ENCODE assay signal across 25 mouse cellular contexts in genomic region chr17:75206281-75206680, GRCm38 (mm10).
DNase-seq lines count a peak whose midpoint lies in the region; ATAC-seq and TF ChIP-seq lines count a peak whose summit lies in the region.
"Had no signal": no experiment of that assay in that cellular context is flagged by ENCODE, and none has a peak within 500 bp of the region (broad histone marks: within the 10 kb centered on the region; RNA-seq: fewer than 3 reads in every experiment).

No protein-coding gene starts in this region.

- 63% methylated on average over 3 of the region's 3 CpGs for WGBS in kidney, adult 2 months
- WGBS in embryonic facial prominence, embryonic 10.5 days: 28% methylated on average over 3 of the region's 3 CpGs
- 57% methylated on average over 3 of the region's 3 CpGs for WGBS in stomach, postnatal 0 days

- DNase-seq in kidney, adult 2 months: peak; percentile 15
- no peak for DNase-seq in kidney, adult 9 months
- DNase-seq in brain, embryonic 14.5 days (ENCODE audit: low read depth): peak; percentile 13
- peak; percentile 51 for DNase-seq in embryonic facial prominence, embryonic 10.5 days (ENCODE audit: low spot score)
- DNase-seq in yolk sac, embryonic 10.5 days (ENCODE audit: low spot score): peak; percentile 16
- no peak for DNase-seq in stomach, postnatal 0 days (ENCODE audit: low spot score)
- DNase-seq in right cerebral cortex, postnatal 4 days: no peak
- DNase-seq: cerebellum, adult 11-12 months; gastrocnemius, postnatal 10 days; heart, postnatal 10 days; kidney, adult 18-20 months; kidney, postnatal 36 days; lung, adult 18-20 months; lung, postnatal 10 days; retina, postnatal 1 day; right cerebral cortex, postnatal 25 days; thymus, adult 18-20 months; thymus, postnatal 4 days had no signal

- ATAC-seq in stomach, postnatal 0 days (ENCODE audit: low FRiP score, low TSS enrichment): no peak
- ATAC-seq: forebrain, embryonic 14.5 days; liver, embryonic 12.5 days; midbrain, embryonic 13.5 days had no signal

- no peak for TF ChIP-seq CTCF in kidney, adult 2 months (conservative IDR thresholded peaks at IDR 0.05; ENCODE audit: insufficient read depth, insufficient read length, low read depth, low read length)
- no peak for TF ChIP-seq CTCF in brain, embryonic 14.5 days (IDR thresholded peaks at IDR 0.05; ENCODE audit: borderline replicate concordance, extremely low read depth, insufficient read depth, insufficient read length)
- TF ChIP-seq CTCF in stomach, postnatal 0 days (IDR thresholded peaks at IDR 0.05; ENCODE audit: low read depth): no peak

- H3K9ac ChIP-seq in stomach, postnatal 0 days (ENCODE audit: low read length): no peak overlapping the region
- H3K9ac ChIP-seq: heart, embryonic 12.5 days; hindbrain, embryonic 12.5 days; limb, embryonic 13.5 days; liver, embryonic 12.5 days; midbrain, embryonic 13.5 days; stomach, embryonic 15.5 days had no signal

- H3K9me3 ChIP-seq in embryonic facial prominence, embryonic 10.5 days: no peaks in the 10 kb centered on the region
- no peaks in the 10 kb centered on the region for H3K9me3 ChIP-seq in stomach, postnatal 0 days (ENCODE audit: control insufficient read depth, low read length)
- H3K9me3 ChIP-seq: heart, embryonic 12.5 days; hindbrain, embryonic 12.5 days; limb, embryonic 13.5 days; liver, embryonic 12.5 days; midbrain, embryonic 13.5 days; stomach, embryonic 15.5 days had no signal

- TF ChIP-seq POLR2A in kidney, adult 2 months (IDR thresholded peaks at IDR 0.05; ENCODE audit: low read depth, low read length): no peak
- TF ChIP-seq POLR2A in brain, embryonic 14.5 days (IDR thresholded peaks at IDR 0.05; ENCODE audit: borderline replicate concordance, extremely low read depth, insufficient read depth, insufficient read length, poor library complexity, severe bottlenecking): no peak

- no peaks in the 10 kb centered on the region for H3K27me3 ChIP-seq in kidney, adult 2 months (replicated peaks; ENCODE audit: control insufficient read depth, insufficient read depth, low read length)
- no peaks in the 10 kb centered on the region for H3K27me3 ChIP-seq in embryonic facial prominence, embryonic 10.5 days (replicated peaks; ENCODE audit: low read depth, poor library complexity, severe bottlenecking)
- no peaks in the 10 kb centered on the region for H3K27me3 ChIP-seq in stomach, postnatal 0 days (ENCODE audit: control insufficient read depth, insufficient read depth, low read length)
- H3K27me3 ChIP-seq: heart, embryonic 12.5 days; hindbrain, embryonic 12.5 days; limb, embryonic 13.5 days; liver, embryonic 12.5 days; midbrain, embryonic 13.5 days; stomach, embryonic 15.5 days had no signal

- no peak overlapping the region for H3K4me3 ChIP-seq in kidney, adult 2 months (ENCODE audit: insufficient read depth, low read depth, low read length)
- no peak overlapping the region for H3K4me3 ChIP-seq in embryonic facial prominence, embryonic 10.5 days
- H3K4me3 ChIP-seq in stomach, postnatal 0 days (ENCODE audit: low read depth, low read length): no peak overlapping the region
- H3K4me3 ChIP-seq: heart, embryonic 12.5 days; hindbrain, embryonic 12.5 days; limb, embryonic 13.5 days; liver, embryonic 12.5 days; midbrain, embryonic 13.5 days; stomach, embryonic 15.5 days had no signal

- no peak for TF ChIP-seq EP300 in stomach, postnatal 0 days (optimal IDR thresholded peaks at IDR 0.05)

- H3K36me3 ChIP-seq in kidney, adult 2 months (ENCODE audit: control insufficient read depth, insufficient read depth, low read length): no peaks in the 10 kb centered on the region
- H3K36me3 ChIP-seq in embryonic facial prominence, embryonic 10.5 days (replicated peaks): no peaks in the 10 kb centered on the region
- no peaks in the 10 kb centered on the region for H3K36me3 ChIP-seq in stomach, postnatal 0 days (ENCODE audit: control insufficient read depth, insufficient read depth, low read length)
- H3K36me3 ChIP-seq: hindbrain, embryonic 12.5 days; liver, embryonic 12.5 days; midbrain, embryonic 13.5 days; stomach, embryonic 15.5 days had no signal

- H3K27ac ChIP-seq in kidney, adult 2 months (ENCODE audit: insufficient read depth, low read depth, low read length): no peak overlapping the region
- H3K27ac ChIP-seq in embryonic facial prominence, embryonic 10.5 days (replicated peaks): no peak overlapping the region
- H3K27ac ChIP-seq in stomach, postnatal 0 days (replicated peaks): no peak overlapping the region
- H3K27ac ChIP-seq: hindbrain, embryonic 12.5 days; limb, embryonic 13.5 days; liver, embryonic 12.5 days; midbrain, embryonic 13.5 days; stomach, embryonic 15.5 days had no signal

- no peaks in the 10 kb centered on the region for H3K4me1 ChIP-seq in kidney, adult 2 months (ENCODE audit: control insufficient read depth, insufficient read depth, low read length)
- H3K4me1 ChIP-seq in embryonic facial prominence, embryonic 10.5 days: peaks cover 8% of the 10 kb centered on the region
- H3K4me1 ChIP-seq in stomach, postnatal 0 days (replicated peaks; ENCODE audit: control insufficient read depth, insufficient read depth): no peaks in the 10 kb centered on the region
- H3K4me1 ChIP-seq: hindbrain, embryonic 12.5 days; liver, embryonic 12.5 days; midbrain, embryonic 13.5 days; stomach, embryonic 15.5 days had no signal

- no peak overlapping the region for H3K4me2 ChIP-seq in stomach, postnatal 0 days (replicated peaks; ENCODE audit: low read depth)
- H3K4me2 ChIP-seq: heart, embryonic 12.5 days; hindbrain, embryonic 12.5 days; limb, embryonic 13.5 days; liver, embryonic 12.5 days; midbrain, embryonic 13.5 days; stomach, embryonic 15.5 days had no signal

Comparison
In these comparisons a context has a peak if more than half of its experiments do, and no peak if none do; other contexts are left out.
1. DNase-seq: peak in kidney, adult 2 months (single experiment), brain, embryonic 14.5 days (single experiment), embryonic facial prominence, embryonic 10.5 days (single experiment) and yolk sac, embryonic 10.5 days (single experiment); none in kidney, adult 9 months (single experiment), stomach, postnatal 0 days (single experiment) and right cerebral cortex, postnatal 4 days (single experiment).